Mouse (Mus musculus): ENCODE data around the gene Pithd1.

Pithd1 gene

DNA sequence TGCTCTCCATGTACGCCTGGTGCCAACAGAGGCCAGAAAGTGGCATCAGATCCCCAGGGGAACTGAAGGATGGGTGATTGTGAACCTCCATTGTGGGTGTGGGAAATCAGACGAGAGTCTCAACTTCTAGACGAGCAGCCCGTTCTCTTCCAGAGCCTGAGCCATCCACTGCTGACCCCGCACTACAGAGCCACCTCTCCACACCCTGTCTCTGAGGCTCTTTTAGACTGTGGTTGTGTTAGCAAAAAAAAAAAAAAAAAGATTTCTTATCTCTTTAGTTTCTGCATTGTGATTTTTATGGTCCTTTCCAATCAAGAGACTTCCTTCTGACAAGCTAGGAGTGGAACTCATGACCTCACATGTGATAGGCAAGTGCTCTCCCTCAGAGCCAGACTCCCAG, 57.7 kb downstream of the Pithd1 start:
- DNase-seq (ENCODE audit: low spot score in 2 of 2): no peak

DNA sequence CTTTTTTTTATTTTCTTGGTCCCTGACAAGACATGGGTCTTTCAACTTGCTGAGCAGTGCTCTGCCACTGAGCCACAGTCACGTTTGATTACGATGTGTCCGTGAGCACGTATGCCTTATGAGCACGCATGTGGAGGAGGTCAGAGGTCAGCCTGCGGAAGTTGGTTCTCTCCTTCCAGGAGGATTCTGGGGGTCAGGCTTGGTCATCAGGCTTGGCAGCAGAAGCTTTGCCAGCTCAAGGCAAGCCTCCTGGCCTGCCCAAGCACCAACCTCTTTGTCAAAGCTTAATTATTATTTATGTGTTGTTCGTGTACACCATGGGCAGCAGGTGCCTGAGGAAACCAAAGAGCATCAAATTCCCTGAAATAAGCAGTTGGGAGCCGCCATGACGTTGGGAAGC, 58.7 kb downstream of the Pithd1 start:
- no peak for DNase-seq (ENCODE audit: low spot score in 2 of 2)

DNA sequence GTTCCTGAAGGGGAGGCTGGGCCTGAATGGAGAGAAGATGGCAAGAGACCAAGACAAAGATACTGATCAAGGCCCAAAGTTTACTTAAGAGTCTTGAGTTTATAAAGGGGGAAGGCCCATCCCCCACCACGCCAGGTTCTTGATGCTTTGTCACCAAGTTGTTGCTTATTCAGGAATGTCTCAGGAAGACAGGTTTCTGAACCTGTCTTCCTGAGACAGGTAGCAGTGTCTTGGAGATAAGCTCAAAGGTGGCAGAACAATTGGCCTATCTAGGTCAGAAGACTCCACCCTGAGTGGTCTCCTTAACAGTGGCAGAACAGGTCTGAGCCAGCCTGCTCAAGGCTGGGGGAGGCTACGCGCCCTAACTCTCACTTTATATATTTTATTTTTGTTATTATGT, 60.2 kb downstream of the Pithd1 start:
- no peak for DNase-seq (ENCODE audit: low spot score in 2 of 2)

DNA sequence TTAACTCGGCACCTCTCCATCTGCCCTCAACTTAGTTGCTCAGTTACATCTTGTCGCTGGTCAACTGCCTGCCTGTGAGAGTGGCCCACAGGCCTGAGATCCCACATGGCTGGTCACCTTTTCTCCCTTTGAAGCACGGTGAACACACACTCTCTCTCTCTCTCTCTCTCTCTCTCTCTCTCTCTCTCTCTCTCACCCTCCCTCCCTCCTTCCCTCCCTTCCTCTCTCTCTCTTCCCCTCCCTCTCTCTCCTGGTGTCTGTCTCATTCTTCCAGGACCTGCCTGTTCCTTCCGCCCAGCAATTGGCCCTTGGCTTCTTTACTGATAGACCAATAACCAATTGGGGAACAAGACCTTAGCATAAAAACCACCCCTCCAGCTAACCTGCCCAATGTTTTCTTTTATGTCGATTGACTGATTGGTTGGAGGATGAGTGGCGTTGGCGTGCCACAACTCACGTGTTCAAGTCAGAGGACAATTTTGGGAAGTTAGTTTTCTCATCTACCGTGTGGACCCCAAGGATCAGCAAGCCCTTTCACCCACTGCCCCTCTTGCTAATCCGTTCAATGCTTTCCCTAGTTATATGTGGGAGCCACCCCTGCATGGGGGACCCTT, 60.8 kb downstream of the Pithd1 start:
- DNase-seq (ENCODE audit: low spot score in 2 of 2): no peak
